Mouse (Mus musculus) neutrophil, adult 83 days (primary cell): ENCODE data around the gene Tshz2. TPM values are rescaled to one million over a fixed set of nuclear protein-coding genes. Genes with fewer than 3 reads are reported as not detected.

Experiments used
- total RNA-seq, 2 experiments: library from RNA; stranded (reverse); gene quantifications; one replicate each; pipeline ENCODE4 v1.2.4; 2023

The Tshz2 gene
- total RNA-seq, result under 1 TPM; 0.07 to 0.11 TPM

DNA sequence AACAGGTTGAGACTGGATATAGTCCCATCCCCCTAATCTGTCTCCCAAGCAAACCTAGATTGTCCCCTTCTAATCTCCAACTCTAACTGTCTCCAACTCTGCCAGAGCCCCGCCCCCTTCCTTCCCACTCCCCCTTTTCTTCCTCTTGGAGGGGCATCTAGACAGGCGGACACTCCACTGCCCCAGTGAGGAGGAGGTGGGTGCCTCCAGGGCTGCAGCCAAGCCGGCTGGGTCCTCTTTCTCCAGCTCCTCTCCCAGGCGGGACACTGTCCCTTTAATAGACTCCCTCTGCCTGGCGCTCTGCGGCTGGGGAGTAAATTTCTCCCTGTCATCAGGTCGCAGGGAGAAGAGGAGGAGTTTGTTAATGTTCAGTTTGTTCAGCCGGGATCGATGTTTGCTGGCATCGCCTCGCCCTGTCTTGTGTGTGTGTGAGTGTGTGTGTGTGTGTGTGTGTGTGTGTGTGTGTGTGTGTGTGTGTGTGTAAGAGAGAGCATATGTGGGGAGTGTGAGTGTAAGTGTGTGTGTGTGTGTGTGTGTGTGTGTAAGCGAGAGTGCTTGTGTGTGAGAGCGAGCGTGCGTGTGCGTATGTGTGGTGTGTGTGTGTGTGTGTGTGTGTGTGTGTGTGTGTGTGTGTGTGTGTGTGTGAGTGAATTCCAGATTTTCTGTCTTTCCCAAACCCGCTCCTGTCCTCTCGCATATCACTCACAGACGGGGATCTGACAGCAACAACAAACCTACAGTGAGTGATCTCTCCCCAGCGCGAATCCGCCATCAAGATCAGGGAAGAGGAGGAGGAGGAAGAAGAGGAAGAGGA lies at the start of gene Tshz2:
TSS of gene Tshz2 (plus strand) at position 676 of the 814 bp plus-strand sequence.

GRCm38 (mm10) chr2:169587645-169588044 lies 45.2 kb upstream of the Tshz2 start, which contains the start of gene Gm11011:
Gm11011 (minus strand) TSS chr2:169587745.

Other genes starting within 250 kb of the Tshz2 start
- gene Gm11011, start 45.3 kb upstream of the Tshz2 start, total RNA-seq, result not detected